In genomic region chr8:122336251-122336910, GRCm38 (mm10) we compare ENCODE assay signal across 8 mouse cellular contexts. TPM values are rescaled to one million over a fixed set of nuclear protein-coding genes. Genes with fewer than 3 reads are reported as not detected.
DNase-seq lines count a peak whose midpoint lies in the region; ATAC-seq and TF ChIP-seq lines count a peak whose summit lies in the region.
"Had no signal": no experiment of that assay in that cellular context is flagged by ENCODE, and none has a peak within 500 bp of the region (broad histone marks: within the 10 kb centered on the region; RNA-seq: fewer than 3 reads in every experiment).

No protein-coding gene starts in this region.

- peak overlapping the region; percentile 94 for H3K4me2 ChIP-seq in embryonic facial prominence, embryonic 11.5 days (ENCODE audit: low read depth, low read length)
- H3K4me2 ChIP-seq in intestine, embryonic 16.5 days (ENCODE audit: low read depth, low read length) = peak overlapping the region; percentile 78
- 0 out of 2 replicates have a peak overlapping the region, but pooled peaks have one; percentile 18 for H3K4me2 ChIP-seq in liver, postnatal 0 days (ENCODE audit: low read depth, low read length)

- no peak for TF ChIP-seq POLR2A in testis, adult 2 months (IDR thresholded peaks at IDR 0.05; ENCODE audit: control insufficient read depth, low read depth, low read length)

- TF ChIP-seq CTCF in testis, adult 2 months (IDR thresholded peaks at IDR 0.05; ENCODE audit: control insufficient read depth, insufficient read depth, insufficient replicate concordance, low read depth, low read length) = no peak
- TF ChIP-seq CTCF in liver, postnatal 0 days (IDR thresholded peaks at IDR 0.05; ENCODE audit: low read depth) = no peak

- H3K4me3 ChIP-seq in testis, adult 2 months (ENCODE audit: control insufficient read depth, low read depth, low read length) = peak overlapping the region; percentile 70
- peak overlapping the region; percentile 50 for H3K4me3 ChIP-seq in embryonic facial prominence, embryonic 11.5 days (ENCODE audit: low read depth, low read length)
- peak overlapping the region; percentile 51 for H3K4me3 ChIP-seq in intestine, embryonic 16.5 days (ENCODE audit: low read length)
- H3K4me3 ChIP-seq in liver, postnatal 0 days (ENCODE audit: low read depth, low read length) = no peak overlapping the region
- H3K4me3 ChIP-seq: megakaryocyte, embryonic 14.5 days had no signal

- WGBS in embryonic facial prominence, embryonic 11.5 days = under 1% methylated on average over 63 of the region's 81 CpGs
- 31% methylated on average over 81 of the region's 81 CpGs for WGBS in intestine, embryonic 16.5 days
- WGBS in liver, postnatal 0 days (ENCODE audit: insufficient replicate concordance) = 90% methylated on average over 73 of the region's 81 CpGs

- H3K9ac ChIP-seq in embryonic facial prominence, embryonic 11.5 days (replicated peaks; ENCODE audit: low read length) = peak overlapping the region; percentile 43
- peak overlapping the region; percentile 57 for H3K9ac ChIP-seq in intestine, embryonic 16.5 days (ENCODE audit: low read depth, low read length)
- H3K9ac ChIP-seq in liver, postnatal 0 days (replicated peaks) = no peak overlapping the region; the same call in 1 of the 2 replicates

- H3K27me3 ChIP-seq in testis, adult 2 months (ENCODE audit: control insufficient read depth, insufficient read depth, low read length) = no peaks in the 10 kb centered on the region
- H3K27me3 ChIP-seq in embryonic facial prominence, embryonic 11.5 days (ENCODE audit: control insufficient read depth, insufficient read depth, low read length) = peaks cover 43% of the 10 kb centered on the region
- peaks cover 14% of the 10 kb centered on the region for H3K27me3 ChIP-seq in intestine, embryonic 16.5 days (replicated peaks; ENCODE audit: control insufficient read depth, insufficient read depth, low read length)
- H3K27me3 ChIP-seq in liver, postnatal 0 days (ENCODE audit: insufficient read depth, low read length) = no peaks in the 10 kb centered on the region
- H3K27me3 ChIP-seq: megakaryocyte, embryonic 14.5 days had no signal

- no peak for TF ChIP-seq EP300 in liver, postnatal 0 days (IDR thresholded peaks at IDR 0.05; ENCODE audit: low read depth)

- no peaks in the 10 kb centered on the region for H3K9me3 ChIP-seq in embryonic facial prominence, embryonic 11.5 days (replicated peaks; ENCODE audit: control insufficient read depth, low read length)
- no peaks in the 10 kb centered on the region; the same call in 1 of the 2 replicates for H3K9me3 ChIP-seq in intestine, embryonic 16.5 days (ENCODE audit: control insufficient read depth, low read length)
- peaks cover 3% of the 10 kb centered on the region; the same call in 1 of the 2 replicates for H3K9me3 ChIP-seq in liver, postnatal 0 days (ENCODE audit: low read length)

- no peaks in the 10 kb centered on the region for H3K36me3 ChIP-seq in testis, adult 2 months (ENCODE audit: control insufficient read depth, insufficient read depth, low read length)
- H3K36me3 ChIP-seq in embryonic facial prominence, embryonic 11.5 days (replicated peaks; ENCODE audit: control insufficient read depth, insufficient read depth, low read depth, low read length) = no peaks in the 10 kb centered on the region
- peaks cover 35% of the 10 kb centered on the region for H3K36me3 ChIP-seq in intestine, embryonic 16.5 days (ENCODE audit: control insufficient read depth, insufficient read depth, low read length)
- peaks cover 63% of the 10 kb centered on the region for H3K36me3 ChIP-seq in liver, postnatal 0 days (replicated peaks; ENCODE audit: insufficient read depth, low read length)

- no peak overlapping the region for H3K27ac ChIP-seq in testis, adult 2 months (ENCODE audit: control insufficient read depth, insufficient read depth, low read depth, low read length)
- H3K27ac ChIP-seq in embryonic facial prominence, embryonic 11.5 days (replicated peaks; ENCODE audit: low read depth, low read length) = no peak overlapping the region
- H3K27ac ChIP-seq in intestine, embryonic 16.5 days (ENCODE audit: low read length) = no peak overlapping the region
- no peak overlapping the region for H3K27ac ChIP-seq in liver, postnatal 0 days (ENCODE audit: low read depth)

- no peak for DNase-seq in testis, postnatal 10 days (ENCODE audit: low spot score)
- peak; percentile 75 for DNase-seq in embryonic facial prominence, embryonic 11.5 days (ENCODE audit: low spot score)
- DNase-seq in liver, postnatal 0 days = no peak
- peak; percentile 86 for DNase-seq in retina, postnatal 1 day

- H3K4me1 ChIP-seq in testis, adult 2 months (ENCODE audit: control insufficient read depth, insufficient read depth, low read length) = peaks cover 27% of the 10 kb centered on the region
- H3K4me1 ChIP-seq in embryonic facial prominence, embryonic 11.5 days (ENCODE audit: control insufficient read depth, insufficient read depth, low read length) = peaks cover 4% of the 10 kb centered on the region
- H3K4me1 ChIP-seq in intestine, embryonic 16.5 days (ENCODE audit: control insufficient read depth, insufficient read depth, low read length) = peaks cover 12% of the 10 kb centered on the region
- H3K4me1 ChIP-seq in liver, postnatal 0 days (ENCODE audit: insufficient read depth) = peaks cover 3% of the 10 kb centered on the region

- peak; percentile 31; the same call in 1 of the 2 replicates for ATAC-seq in embryonic facial prominence, embryonic 11.5 days (replicated peaks; ENCODE audit: insufficient number of reproducible peaks, low FRiP score, low TSS enrichment, low read depth)
- ATAC-seq in intestine, embryonic 16.5 days = peak; percentile 17
- ATAC-seq in liver, postnatal 0 days = no peak
- no peak for ATAC-seq in granulocyte monocyte progenitor cell, adult 5-6 weeks (replicated peaks; ENCODE audit: poor library complexity, severe bottlenecking)

RNA-seq across cellular contexts. Expression of gene Trhr2, which starts 24.2 kb away (rescaled TPM):
- polyA plus RNA-seq in testis, adult 2 months (2012; rRNA removed) = 0.10 TPM in 1 of 2 replicates, not detected in the other
- not detected in 2 replicates for polyA plus RNA-seq in embryonic facial prominence, embryonic 11.5 days (2014; fragmentation: Nextera tagmentation; extraction: Ambion mirVana)
- polyA plus RNA-seq in intestine, embryonic 16.5 days (2015; fragmentation: Nextera tagmentation; extraction: Ambion mirVana) = not detected in 2 replicates
- polyA plus RNA-seq in liver, postnatal 0 days (2015; fragmentation: Nextera tagmentation; extraction: Ambion mirVana) = not detected in 2 replicates
- not detected in 2 replicates for total RNA-seq in granulocyte monocyte progenitor cell, adult 5-6 weeks (2014; fragmentation: Nextera tagmentation)
- not detected in 2 replicates for total RNA-seq in granulocyte monocyte progenitor cell, adult 5-6 weeks (2017)

RNA-seq across cellular contexts. Expression of gene Zc3h18, which starts 40.0 kb away (rescaled TPM):
- polyA plus RNA-seq in testis, adult 2 months (2012; rRNA removed) = 19.6 and 22.9 TPM in 2 replicates
- polyA plus RNA-seq in embryonic facial prominence, embryonic 11.5 days (2014; fragmentation: Nextera tagmentation; extraction: Ambion mirVana) = 39.3 and 40.1 TPM in 2 replicates
- 40.5 and 43.1 TPM in 2 replicates for polyA plus RNA-seq in intestine, embryonic 16.5 days (2015; fragmentation: Nextera tagmentation; extraction: Ambion mirVana)
- 12.8 and 15.6 TPM in 2 replicates for polyA plus RNA-seq in liver, postnatal 0 days (2015; fragmentation: Nextera tagmentation; extraction: Ambion mirVana)
- 42.9 and 43.9 TPM in 2 replicates for total RNA-seq in granulocyte monocyte progenitor cell, adult 5-6 weeks (2014; fragmentation: Nextera tagmentation)
- total RNA-seq in granulocyte monocyte progenitor cell, adult 5-6 weeks (2017) = 66.9 and 67.0 TPM in 2 replicates

RNA-seq across cellular contexts. Expression of gene Zfpm1, which starts 54.4 kb away (rescaled TPM):
- 35.2 and 35.7 TPM in 2 replicates for polyA plus RNA-seq in testis, adult 2 months (2012; rRNA removed)
- 1.5 and 1.8 TPM in 2 replicates for polyA plus RNA-seq in embryonic facial prominence, embryonic 11.5 days (2014; fragmentation: Nextera tagmentation; extraction: Ambion mirVana)
- polyA plus RNA-seq in intestine, embryonic 16.5 days (2015; fragmentation: Nextera tagmentation; extraction: Ambion mirVana) = 2.6 and 2.7 TPM in 2 replicates
- polyA plus RNA-seq in liver, postnatal 0 days (2015; fragmentation: Nextera tagmentation; extraction: Ambion mirVana) = 5.7 and 6.9 TPM in 2 replicates
- 1.7 and 3.4 TPM in 2 replicates for total RNA-seq in granulocyte monocyte progenitor cell, adult 5-6 weeks (2014; fragmentation: Nextera tagmentation)
- 5.5 and 7.9 TPM in 2 replicates for total RNA-seq in granulocyte monocyte progenitor cell, adult 5-6 weeks (2017)

Comparison
In these comparisons a context has a peak if more than half of its experiments do, and no peak if none do; other contexts are left out.
1. DNase-seq: peak in embryonic facial prominence, embryonic 11.5 days (single experiment) and retina, postnatal 1 day (single experiment); none in testis, postnatal 10 days (single experiment) and liver, postnatal 0 days (single experiment).
2. ATAC-seq: peak in embryonic facial prominence, embryonic 11.5 days (single experiment) and intestine, embryonic 16.5 days (single experiment); none in liver, postnatal 0 days (single experiment) and granulocyte monocyte progenitor cell, adult 5-6 weeks (single experiment).
3. H3K4me2 ChIP-seq: peak in every context shown above with its lines; median percentile 94 in embryonic facial prominence, embryonic 11.5 days; 78 in intestine, embryonic 16.5 days; 18 in liver, postnatal 0 days.